Mouse (Mus musculus): ENCODE data around the gene Gm13277. TPM values are rescaled to one million over a fixed set of nuclear protein-coding genes. Genes with fewer than 3 reads are reported as not detected.
A peak's percentile ranks its signal among the peaks of the same experiment; 100 is the strongest.
"Not testable (repeated sequence)": the region's sequence is repeated elsewhere in the genome, so short reads cannot be mapped to it uniquely, and the experiment has no call there.

Gm13277 gene
- polyA plus RNA-seq, 1 experiment from 2014 or later, result not detected

GRCm38 (mm10) chr4:88761776-88762175, 26.7 kb upstream of the Gm13277 start:
- WGBS, result 66% methylated on average over 6 of the region's 8 CpGs
- H3K9me3 ChIP-seq (replicated peaks); H3K27ac ChIP-seq (replicated peaks); DNase-seq (ENCODE audit: low spot score); H3K4me3 ChIP-seq; H3K36me3 ChIP-seq; H3K27me3 ChIP-seq (ENCODE audit: low read depth, poor library complexity, severe bottlenecking): not testable (repeated sequence)
- peaks cover 10% of the 10 kb centered on the region; the same call in 1 of the 2 replicates for H3K4me1 ChIP-seq

GRCm38 (mm10) chr4:88762341-88762740, 26.1 kb upstream of the Gm13277 start:
- H3K27me3 ChIP-seq (ENCODE audit: low read depth, poor library complexity, severe bottlenecking); H3K9me3 ChIP-seq (replicated peaks); H3K36me3 ChIP-seq; DNase-seq (ENCODE audit: low spot score); H3K27ac ChIP-seq (replicated peaks); H3K4me3 ChIP-seq: not testable (repeated sequence)
- 55% methylated on average over 9 of the region's 9 CpGs for WGBS
- H3K4me1 ChIP-seq, result peaks cover 10% of the 10 kb centered on the region; the same call in 1 of the 2 replicates

- peak; percentile 81 for DNase-seq (ENCODE audit: low spot score)
- peak overlapping the region; percentile 41 for H3K4me3 ChIP-seq
- H3K9me3 ChIP-seq (replicated peaks); H3K36me3 ChIP-seq; H3K27ac ChIP-seq (replicated peaks); H3K27me3 ChIP-seq (ENCODE audit: low read depth, poor library complexity, severe bottlenecking): not testable (repeated sequence)
- WGBS, result 4% methylated on average over 30 of the region's 42 CpGs
- peaks cover 10% of the 10 kb centered on the region; the same call in 1 of the 2 replicates for H3K4me1 ChIP-seq
These were observed 24.9 kb upstream of the Gm13277 start for GRCm38 (mm10) chr4:88763384-88764018.

GRCm38 (mm10) chr4:88773534-88773933, 14.9 kb upstream of the Gm13277 start, which contains the start of gene Gm13290:
Gene Gm13290, plus strand, starts transcription at chr4:88773834.
- H3K27ac ChIP-seq (replicated peaks); H3K27me3 ChIP-seq (ENCODE audit: low read depth, poor library complexity, severe bottlenecking); H3K9me3 ChIP-seq (replicated peaks); H3K36me3 ChIP-seq; DNase-seq (ENCODE audit: low spot score); H3K4me3 ChIP-seq; H3K4me1 ChIP-seq: not testable (repeated sequence)
- WGBS, result no CpG with 5 or more reads among the region's 32 CpGs

- H3K27ac ChIP-seq (replicated peaks); H3K9me3 ChIP-seq (replicated peaks); H3K4me1 ChIP-seq; H3K27me3 ChIP-seq (ENCODE audit: low read depth, poor library complexity, severe bottlenecking); H3K4me3 ChIP-seq; DNase-seq (ENCODE audit: low spot score); H3K36me3 ChIP-seq: not testable (repeated sequence)
- WGBS, result no CpG with 5 or more reads among the region's 29 CpGs
These were observed 11.8 kb upstream of the Gm13277 start, which contains the start of gene Gm13289 for GRCm38 (mm10) chr4:88776622-88777021. Gene Gm13289, plus strand, starts transcription at chr4:88776922.

- no CpG with 5 or more reads among the region's 29 CpGs for WGBS
- H3K27ac ChIP-seq (replicated peaks); H3K9me3 ChIP-seq (replicated peaks): not testable (repeated sequence)
These were observed 8.9 kb upstream of the Gm13277 start, which contains the start of gene Gm13272 for GRCm38 (mm10) chr4:88779550-88779949. Gene Gm13272, plus strand, starts transcription at chr4:88779850.

GRCm38 (mm10) chr4:88780320-88780719, 8.1 kb upstream of the Gm13277 start:
- not testable (repeated sequence) for DNase-seq (ENCODE audit: low spot score)
- WGBS, result 43% methylated on average over 16 of the region's 18 CpGs

More at GRCm38 (mm10) chr4:88779550-88779949, 8.9 kb upstream of the Gm13277 start, which contains the start of gene Gm13272:
- not testable (repeated sequence) for H3K27me3 ChIP-seq (ENCODE audit: low read depth, poor library complexity, severe bottlenecking); H3K36me3 ChIP-seq; DNase-seq (ENCODE audit: low spot score); H3K4me1 ChIP-seq; H3K4me3 ChIP-seq

GRCm38 (mm10) chr4:88781831-88782230, 6.6 kb upstream of the Gm13277 start, which contains the start of gene Ifnz:
Gene Ifnz, plus strand, starts transcription at chr4:88782131.
- H3K36me3 ChIP-seq; H3K27ac ChIP-seq (replicated peaks); H3K4me1 ChIP-seq; H3K9me3 ChIP-seq (replicated peaks); H3K27me3 ChIP-seq (ENCODE audit: low read depth, poor library complexity, severe bottlenecking); DNase-seq (ENCODE audit: low spot score): not testable (repeated sequence)
- WGBS, result 28% methylated on average over 5 of the region's 7 CpGs
- H3K4me3 ChIP-seq, result peak within 1 kb of the TSS; percentile 35; the same call in 1 of the 2 replicates

More at GRCm38 (mm10) chr4:88780320-88780719, 8.1 kb upstream of the Gm13277 start:
- H3K9me3 ChIP-seq (replicated peaks); H3K4me3 ChIP-seq; H3K27ac ChIP-seq (replicated peaks); H3K36me3 ChIP-seq; H3K4me1 ChIP-seq; H3K27me3 ChIP-seq (ENCODE audit: low read depth, poor library complexity, severe bottlenecking): not testable (repeated sequence)

GRCm38 (mm10) chr4:88782335-88782734, 6.1 kb upstream of the Gm13277 start:
- 0% methylated on average over 12 of the region's 31 CpGs for WGBS
- H3K27me3 ChIP-seq (ENCODE audit: low read depth, poor library complexity, severe bottlenecking), result not testable (repeated sequence)

GRCm38 (mm10) chr4:88785409-88785808, 3.0 kb upstream of the Gm13277 start, which contains the start of gene Gm13276:
Gene Gm13276, plus strand, starts transcription at chr4:88785709.
- H3K36me3 ChIP-seq; H3K4me1 ChIP-seq; H3K9me3 ChIP-seq (replicated peaks); DNase-seq (ENCODE audit: low spot score); H3K27me3 ChIP-seq (ENCODE audit: low read depth, poor library complexity, severe bottlenecking); H3K27ac ChIP-seq (replicated peaks); H3K4me3 ChIP-seq: not testable (repeated sequence)
- no CpG with 5 or more reads among the region's 27 CpGs for WGBS

More at GRCm38 (mm10) chr4:88782335-88782734, 6.1 kb upstream of the Gm13277 start:
- H3K4me3 ChIP-seq, result peak overlapping the region; percentile 35; the same call in 1 of the 2 replicates
- DNase-seq (ENCODE audit: low spot score); H3K27ac ChIP-seq (replicated peaks); H3K4me1 ChIP-seq; H3K36me3 ChIP-seq; H3K9me3 ChIP-seq (replicated peaks): not testable (repeated sequence)

GRCm38 (mm10) chr4:88791250-88791649, 2.8 kb downstream of the Gm13277 start, which contains the start of gene Gm13278:
Gene Gm13278, plus strand, starts transcription at chr4:88791550.
- H3K4me3 ChIP-seq; H3K9me3 ChIP-seq (replicated peaks); H3K36me3 ChIP-seq; H3K27me3 ChIP-seq (ENCODE audit: low read depth, poor library complexity, severe bottlenecking); H3K4me1 ChIP-seq; H3K27ac ChIP-seq (replicated peaks); DNase-seq (ENCODE audit: low spot score): not testable (repeated sequence)
- no CpG with 5 or more reads among the region's 28 CpGs for WGBS

GRCm38 (mm10) chr4:88793936-88794675, 5.7 kb downstream of the Gm13277 start, which contains the start of gene Gm13275:
Gene Gm13275, plus strand, starts transcription at chr4:88794487.
- not testable (repeated sequence) for H3K4me3 ChIP-seq; H3K27me3 ChIP-seq (ENCODE audit: low read depth, poor library complexity, severe bottlenecking); H3K27ac ChIP-seq (replicated peaks); H3K36me3 ChIP-seq; DNase-seq (ENCODE audit: low spot score); H3K4me1 ChIP-seq; H3K9me3 ChIP-seq (replicated peaks)
- 0% methylated on average over 19 of the region's 52 CpGs for WGBS

GRCm38 (mm10) chr4:88797097-88797496, 8.7 kb downstream of the Gm13277 start, which contains the start of gene Gm13279:
Gene Gm13279, plus strand, starts transcription at chr4:88797397.
- not testable (repeated sequence) for H3K4me3 ChIP-seq; H3K27me3 ChIP-seq (ENCODE audit: low read depth, poor library complexity, severe bottlenecking); DNase-seq (ENCODE audit: low spot score); H3K9me3 ChIP-seq (replicated peaks); H3K36me3 ChIP-seq; H3K4me1 ChIP-seq; H3K27ac ChIP-seq (replicated peaks)
- no CpG with 5 or more reads among the region's 28 CpGs for WGBS

Measured in midbrain, embryonic 10.5 days (tissue).